Mouse (Mus musculus) MEL (cell line): ENCODE measurements around the gene Tk2. TPM values are rescaled to one million over a fixed set of nuclear protein-coding genes. Genes with fewer than 3 reads are reported as not detected.

Experiments used
- DNase-seq: peaks from one replicate; pipeline ENCODE4 v3.0.0; 2011; ENCODE audit warnings: low read depth, low spot score
- H3K27ac ChIP-seq: 2 replicates; pipeline ENCODE4 v1.5.1; 2012; ENCODE audit warnings: low read depth, mild to moderate bottlenecking, control low read depth, low read length, moderate library complexity; ENCODE audit not compliant: control insufficient read depth
- H3K27me3 ChIP-seq, 2 experiments: fragments of 150-350 bp in 1 of 2; sonication (generic) in 1 of 2; 2 replicates each; pipeline ENCODE4 v1.6.1; 2012; ENCODE audit warnings: low read length in 2 of 2, mild to moderate bottlenecking in 2 of 2, improper control_type of control experiment in 1 of 2, moderate library complexity in 1 of 2; ENCODE audit not compliant: insufficient read depth in 2 of 2, control insufficient read depth in 1 of 2
- H3K36me3 ChIP-seq, 2 experiments: 2 replicates each; pipeline ENCODE4 v1.6.1; 2012 to 2014; ENCODE audit warnings: low read length in 2 of 2, improper control_type of control experiment in 1 of 2, inconsistent platforms in 1 of 2, mild to moderate bottlenecking in 1 of 2; ENCODE audit not compliant: insufficient read depth in 2 of 2, control insufficient read depth in 1 of 2
- H3K4me1 ChIP-seq, 2 experiments: fragments of 150-350 bp in 1 of 2; sonication (generic) in 1 of 2; 2 replicates each; pipeline ENCODE4 v1.6.1; 2012; ENCODE audit warnings: low read length in 2 of 2, improper control_type of control experiment in 1 of 2, mild to moderate bottlenecking in 1 of 2; ENCODE audit not compliant: insufficient read depth in 2 of 2, control insufficient read depth in 1 of 2
- H3K4me3 ChIP-seq, 2 experiments: fragments of 150-350 bp in 1 of 2; sonication (generic) in 1 of 2; 2 replicates each; pipeline ENCODE4 v1.5.1; 2012; ENCODE audit warnings: low read depth in 2 of 2, low read length in 2 of 2, mild to moderate bottlenecking in 2 of 2, moderate library complexity in 2 of 2, control low read depth in 1 of 2, improper control_type of control experiment in 1 of 2; ENCODE audit not compliant: control insufficient read depth in 1 of 2, insufficient read depth in 1 of 2
- H3K79me2 ChIP-seq: 2 replicates; pipeline ENCODE4 v1.6.1; 2012; ENCODE audit warnings: mild to moderate bottlenecking, low read length, moderate library complexity; ENCODE audit not compliant: control insufficient read depth, poor library complexity, insufficient read depth
- H3K9ac ChIP-seq: 2 replicates; pipeline ENCODE4 v1.6.1; 2012; ENCODE audit warnings: low read depth, mild to moderate bottlenecking, control low read depth, low read length, moderate library complexity; ENCODE audit not compliant: control insufficient read depth, poor library complexity, severe bottlenecking
- H3K9me3 ChIP-seq: fragments of 150-350 bp; sonication (generic); replicated peaks from 2 replicates; pipeline ENCODE4 v1.6.1; 2012; ENCODE audit warnings: mild to moderate bottlenecking, low read length, improper control_type of control experiment, moderate library complexity; ENCODE audit not compliant: insufficient read depth
- E2F4 ChIP-seq: IDR thresholded peaks from 2 replicates; pipeline ENCODE4 v1.6.1; 2011; ENCODE audit warnings: low read depth, low read length, improper control_type of control experiment, borderline replicate concordance
- ELF1 ChIP-seq: IDR thresholded peaks from 2 replicates; pipeline ENCODE4 v1.6.1; 2014; ENCODE audit warnings: low read depth, mild to moderate bottlenecking, inconsistent platforms, low read length, improper control_type of control experiment, moderate library complexity
- EP300 ChIP-seq, 2 experiments: IDR thresholded peaks; 2 replicates each; pipeline ENCODE4 v1.6.1; 2011; ENCODE audit warnings: improper control_type of control experiment in 2 of 2, low read length in 2 of 2, low read depth in 1 of 2, mild to moderate bottlenecking in 1 of 2
- GABPA ChIP-seq: IDR thresholded peaks from 2 replicates; pipeline ENCODE4 v1.6.1; 2012; ENCODE audit warnings: low read depth, mild to moderate bottlenecking, inconsistent platforms, low read length, improper control_type of control experiment, moderate library complexity
- GATA1 ChIP-seq: IDR thresholded peaks from 2 replicates; pipeline ENCODE4 v1.6.1; 2011; ENCODE audit warnings: low read depth, low read length, improper control_type of control experiment
- HCFC1 ChIP-seq: IDR thresholded peaks from 2 replicates; pipeline ENCODE4 v1.6.1; 2012; ENCODE audit warnings: low read depth, mild to moderate bottlenecking, inconsistent platforms, low read length, improper control_type of control experiment, moderate library complexity
- KAT2A ChIP-seq: conservative IDR thresholded peaks from 2 replicates; pipeline ENCODE4 v1.6.1; 2012; ENCODE audit warnings: low read depth, low read length, improper control_type of control experiment, inconsistent platforms
- MAFK ChIP-seq: IDR thresholded peaks from 2 replicates; pipeline ENCODE4 v1.6.1; 2011; ENCODE audit warnings: low read depth, mild to moderate bottlenecking, low read length, improper control_type of control experiment, borderline replicate concordance
- MAX ChIP-seq: IDR thresholded peaks from 2 replicates; pipeline ENCODE4 v1.6.1; 2011; ENCODE audit warnings: low read length, improper control_type of control experiment
- MEF2A ChIP-seq: IDR thresholded peaks from 2 replicates; pipeline ENCODE4 v1.6.1; 2014; ENCODE audit warnings: low read depth, mild to moderate bottlenecking, inconsistent platforms, low read length, improper control_type of control experiment; ENCODE audit not compliant: poor library complexity, insufficient replicate concordance, severe bottlenecking; ENCODE audit errors: extremely low read depth
- MYB ChIP-seq: IDR thresholded peaks from 2 replicates; pipeline ENCODE4 v1.6.1; 2011; ENCODE audit warnings: mild to moderate bottlenecking, low read depth, low read length, improper control_type of control experiment
- MYC ChIP-seq: IDR thresholded peaks from 2 replicates; pipeline ENCODE4 v1.6.1; 2011; ENCODE audit warnings: low read depth, mild to moderate bottlenecking, low read length, improper control_type of control experiment, moderate library complexity
- NELFE ChIP-seq: IDR thresholded peaks from 2 replicates; pipeline ENCODE4 v1.6.1; 2011; ENCODE audit warnings: low read depth, low read length, improper control_type of control experiment
- NRF1 ChIP-seq: IDR thresholded peaks from 2 replicates; pipeline ENCODE4 v1.6.1; 2014; ENCODE audit warnings: low read depth, mild to moderate bottlenecking, inconsistent platforms, low read length, improper control_type of control experiment, moderate library complexity; ENCODE audit not compliant: poor library complexity, insufficient read depth, severe bottlenecking
- POLR2AphosphoS5 ChIP-seq: IDR thresholded peaks from 2 replicates; pipeline ENCODE4 v1.6.1; 2012; ENCODE audit warnings: low read depth, borderline replicate concordance, mild to moderate bottlenecking, inconsistent platforms, low read length, moderate library complexity, mixed read lengths
- RAD21 ChIP-seq: IDR thresholded peaks from 2 replicates; pipeline ENCODE4 v1.6.1; 2011; ENCODE audit warnings: mild to moderate bottlenecking, low read depth, low read length, improper control_type of control experiment
- RCOR1 ChIP-seq: IDR thresholded peaks from 2 replicates; pipeline ENCODE4 v1.6.1; 2012; ENCODE audit warnings: low read depth, mild to moderate bottlenecking, inconsistent platforms, low read length, improper control_type of control experiment
- TAL1 ChIP-seq: IDR thresholded peaks from 2 replicates; pipeline ENCODE4 v1.6.1; 2012; ENCODE audit warnings: mild to moderate bottlenecking, inconsistent platforms, low read length, moderate library complexity, mixed read lengths
- TBP ChIP-seq: IDR thresholded peaks from 2 replicates; pipeline ENCODE4 v1.8.0; 2011; ENCODE audit warnings: low read depth, low read length, improper control_type of control experiment
- TCF12 ChIP-seq: IDR thresholded peaks from 2 replicates; pipeline ENCODE4 v1.6.1; 2014; ENCODE audit warnings: low read depth, mild to moderate bottlenecking, inconsistent platforms, low read length, improper control_type of control experiment, moderate library complexity
- UBTF ChIP-seq: IDR thresholded peaks from 2 replicates; pipeline ENCODE4 v1.6.1; 2012; ENCODE audit warnings: low read depth, mild to moderate bottlenecking, inconsistent platforms, low read length, improper control_type of control experiment, moderate library complexity, borderline replicate concordance; ENCODE audit not compliant: insufficient read depth
- polyA plus RNA-seq, 2 experiments: library from polyadenylated mRNA; stranded (reverse) in 1 of 2; unstranded in 1 of 2; fragments of >175 nt in 1 of 2; fragments of >200 nt in 1 of 2; gene quantifications; 2 replicates each; pipeline versions ENCODE4 v1.2.1 to v1.2.4; 2012; ENCODE audit warnings: low replicate concordance in 2 of 2, low read depth in 1 of 2; ENCODE audit not compliant: insufficient read length in 2 of 2, insufficient read depth in 1 of 2, missing spikeins in 1 of 2
- total RNA-seq: library from RNA; depleted of rRNA; stranded (reverse); fragments of 300-350 nt; gene quantifications from 2 replicates; pipeline ENCODE4 v1.2.3, GENCODE M21; 2012

Tk2 gene
- total and polyA plus RNA-seq, 3 experiments, result 18.6 to 26.8 TPM; not detected in 1

- Histone ChIP-seq H3K9ac (no peak overlapping the region), H3K9me3 (no peaks in the 10 kb centered on the region), H3K4me3 (no peak overlapping the region)
- no peak for TF ChIP-seq NRF1
- TF ChIP-seq RAD21, result no peak
- no peak for TF ChIP-seq MEF2A
- TF ChIP-seq MAX, result no peak
- TF ChIP-seq GABPA, result no peak
- no peak for TF ChIP-seq TAL1
- no peak for TF ChIP-seq GATA1
- no peak for TF ChIP-seq RCOR1
- no peak for TF ChIP-seq MYC
- no peak for TF ChIP-seq POLR2AphosphoS5
- TF ChIP-seq TBP, result no peak
- TF ChIP-seq E2F4, result no peak
- no peak for TF ChIP-seq EP300 (IDR thresholded peaks at IDR 0.05; ENCODE audit: low read depth in 1 of 2, low read length in 2 of 2)
- no peak for TF ChIP-seq HCFC1
- no peak for TF ChIP-seq TCF12
- no peak for TF ChIP-seq NELFE
- no peak for TF ChIP-seq ELF1
- no peak for TF ChIP-seq MYB
- no peak for TF ChIP-seq KAT2A
- no peak for TF ChIP-seq UBTF
- TF ChIP-seq, all 39 proteins: peak for 0
- Histone ChIP-seq H3K79me2 (no peaks in the 10 kb centered on the region), H3K27me3 (no peaks in the 10 kb centered on the region), H3K27ac (no peak overlapping the region), H3K36me3 (no peaks in the 10 kb centered on the region), H3K4me1 (no peaks in the 10 kb centered on the region)
- no peak for DNase-seq
These were observed 56.9 kb downstream of the Tk2 start for GRCm38 (mm10) chr8:104191496-104191895.

GRCm38 (mm10) chr8:104190777-104191468 is 57.4 kb downstream of the Tk2 start:
- Histone ChIP-seq H3K36me3 (no peaks in the 10 kb centered on the region), H3K27ac (no peak overlapping the region), H3K9me3 (no peaks in the 10 kb centered on the region), H3K79me2 (no peaks in the 10 kb centered on the region), H3K27me3 (no peaks in the 10 kb centered on the region), H3K9ac (no peak overlapping the region), H3K4me3 (no peak overlapping the region)
- DNase-seq, result no peak
- no peak for TF ChIP-seq MAFK
- TF ChIP-seq, all 39 proteins: peak for 0
- H3K4me1 ChIP-seq, result no peaks in the 10 kb centered on the region
